12 mouse cellular contexts compared by ENCODE assay signal in the genomic region with DNA sequence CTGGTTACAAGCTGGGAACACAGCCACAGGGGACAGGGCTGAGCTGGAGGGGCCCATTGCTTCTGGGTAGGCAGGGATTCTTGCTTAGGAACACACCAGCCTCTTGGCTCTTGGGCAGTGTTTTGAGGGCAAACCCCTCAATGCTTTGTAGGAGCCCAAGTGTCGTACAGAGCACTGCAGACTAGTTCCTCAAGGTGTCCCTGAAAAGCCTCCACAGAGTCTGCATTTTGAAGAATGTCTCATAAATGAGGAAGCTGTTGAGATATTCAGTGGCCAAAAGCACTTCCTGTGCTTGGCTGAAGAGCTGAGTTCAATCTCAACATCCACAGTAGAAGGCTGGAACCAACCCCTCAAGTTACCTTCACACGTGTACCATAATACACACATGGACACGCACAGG. TPM values are rescaled to one million over a fixed set of nuclear protein-coding genes. Genes with fewer than 3 reads are reported as not detected.
DNase-seq lines count a peak whose midpoint lies in the region; ATAC-seq lines count a peak whose summit lies in the region.
"Had no signal": no experiment of that assay in that cellular context is flagged by ENCODE, and none has a peak within 500 bp of the region (broad histone marks: within the 10 kb centered on the region; RNA-seq: fewer than 3 reads in every experiment).

No protein-coding gene starts in this region.

- no peaks in the 10 kb centered on the region for H3K9me3 ChIP-seq in heart, embryonic 11.5 days (replicated peaks; ENCODE audit: control insufficient read depth, low read length)
- H3K9me3 ChIP-seq in lung, embryonic 15.5 days: no peaks in the 10 kb centered on the region
- no peaks in the 10 kb centered on the region for H3K9me3 ChIP-seq in neural tube, embryonic 15.5 days (replicated peaks)
- H3K9me3 ChIP-seq: limb, embryonic 12.5 days; midbrain, embryonic 10.5 days had no signal

- peak overlapping the region; percentile 46 for H3K27ac ChIP-seq in heart, embryonic 11.5 days (ENCODE audit: low read depth, low read length)
- H3K27ac ChIP-seq in lung, embryonic 15.5 days: 0 out of 2 replicates have a peak overlapping the region, but pooled peaks have one; percentile 75
- H3K27ac ChIP-seq in neural tube, embryonic 15.5 days (replicated peaks): no peak overlapping the region
- H3K27ac ChIP-seq: midbrain, embryonic 10.5 days had no signal

- H3K4me3 ChIP-seq in heart, embryonic 11.5 days (ENCODE audit: low read depth, low read length): no peak overlapping the region
- no peak overlapping the region for H3K4me3 ChIP-seq in lung, embryonic 15.5 days
- H3K4me3 ChIP-seq in neural tube, embryonic 15.5 days (replicated peaks): no peak overlapping the region
- H3K4me3 ChIP-seq: erythroblast, embryonic 14.5 days; limb, embryonic 12.5 days; midbrain, embryonic 10.5 days had no signal

- H3K36me3 ChIP-seq in heart, embryonic 11.5 days (ENCODE audit: control insufficient read depth, insufficient read depth, low read length): no peaks in the 10 kb centered on the region
- no peaks in the 10 kb centered on the region for H3K36me3 ChIP-seq in lung, embryonic 15.5 days
- H3K36me3 ChIP-seq in neural tube, embryonic 15.5 days: no peaks in the 10 kb centered on the region

- ATAC-seq in heart, embryonic 11.5 days (replicated peaks; ENCODE audit: insufficient number of reproducible peaks, low FRiP score, low TSS enrichment): no peak
- ATAC-seq in lung, embryonic 15.5 days (ENCODE audit: borderline replicate concordance, extremely low read depth, low FRiP score, low TSS enrichment): no peak
- peak; percentile 87 for ATAC-seq in granulocyte monocyte progenitor cell, adult 5-6 weeks (replicated peaks; ENCODE audit: poor library complexity, severe bottlenecking)
- ATAC-seq in neutrophil, adult 5-6 weeks (ENCODE audit: extremely low read depth, insufficient number of reproducible peaks, low FRiP score, poor library complexity, severe bottlenecking): peak; percentile 77
- ATAC-seq in neural tube, embryonic 15.5 days (ENCODE audit: low FRiP score): no peak

- H3K4me1 ChIP-seq in heart, embryonic 11.5 days (ENCODE audit: control insufficient read depth, insufficient read depth, low read length): peaks cover 19% of the 10 kb centered on the region
- peaks cover 31% of the 10 kb centered on the region for H3K4me1 ChIP-seq in lung, embryonic 15.5 days
- H3K4me1 ChIP-seq in neural tube, embryonic 15.5 days: peaks cover 20% of the 10 kb centered on the region

- 90% methylated on average over 3 of the region's 3 CpGs for WGBS in heart, embryonic 11.5 days (ENCODE audit: insufficient replicate concordance)
- 86% methylated on average over 3 of the region's 3 CpGs for WGBS in lung, embryonic 15.5 days
- 96% methylated on average over 3 of the region's 3 CpGs for WGBS in neural tube, embryonic 15.5 days

- H3K9ac ChIP-seq in heart, embryonic 11.5 days (ENCODE audit: low read depth, low read length): no peak overlapping the region
- H3K9ac ChIP-seq in lung, embryonic 15.5 days: no peak overlapping the region
- H3K9ac ChIP-seq in neural tube, embryonic 15.5 days (replicated peaks): no peak overlapping the region
- H3K9ac ChIP-seq: limb, embryonic 12.5 days had no signal

- no peak for DNase-seq in heart, postnatal 4 days
- no peak for DNase-seq in lung, postnatal 14 days
- no peak for DNase-seq in ovary, postnatal 10 days (ENCODE audit: low spot score)
- DNase-seq: cerebellum, postnatal 14 days had no signal

- no peaks in the 10 kb centered on the region for H3K27me3 ChIP-seq in heart, embryonic 11.5 days (ENCODE audit: control insufficient read depth, insufficient read depth, low read length)
- H3K27me3 ChIP-seq in lung, embryonic 15.5 days: no peaks in the 10 kb centered on the region
- no peaks in the 10 kb centered on the region for H3K27me3 ChIP-seq in neural tube, embryonic 15.5 days (replicated peaks)
- H3K27me3 ChIP-seq: limb, embryonic 12.5 days had no signal

- H3K4me2 ChIP-seq in heart, embryonic 11.5 days: no peak overlapping the region
- H3K4me2 ChIP-seq in lung, embryonic 15.5 days: no peak overlapping the region
- no peak overlapping the region for H3K4me2 ChIP-seq in neural tube, embryonic 15.5 days
- H3K4me2 ChIP-seq: limb, embryonic 12.5 days had no signal

RNA-seq across cellular contexts. Expression of a gene that starts 18.6 kb away (rescaled TPM):
- polyA plus RNA-seq in heart, embryonic 11.5 days (2014; fragmentation: Nextera tagmentation; extraction: Ambion mirVana): 249 and 252 TPM in 2 replicates
- 100 to 1,000 TPM; 204 to 207 TPM for total RNA-seq in heart, postnatal 4 days (2021)
- polyA plus RNA-seq in lung, embryonic 15.5 days (2015; fragmentation: Nextera tagmentation; extraction: Ambion mirVana): 134 TPM in 2 replicates
- 89.1 and 89.4 TPM in 2 replicates for total RNA-seq in granulocyte monocyte progenitor cell, adult 5-6 weeks (2014; fragmentation: Nextera tagmentation)
- total RNA-seq in granulocyte monocyte progenitor cell, adult 5-6 weeks (2017): 52.2 and 65.1 TPM in 2 replicates
- total RNA-seq in neutrophil, adult 5-6 weeks (2017): 93.6 and 95.4 TPM in 2 replicates
- 107 and 110 TPM in 2 replicates for polyA plus RNA-seq in neural tube, embryonic 15.5 days (2015; fragmentation: Nextera tagmentation; extraction: Ambion mirVana)

RNA-seq across cellular contexts. Expression of a gene that starts 31.8 kb away (rescaled TPM):
- polyA plus RNA-seq in heart, embryonic 11.5 days (2014; fragmentation: Nextera tagmentation; extraction: Ambion mirVana): 77.5 and 79.0 TPM in 2 replicates
- 100 to 1,000 TPM; 239 to 253 TPM for total RNA-seq in heart, postnatal 4 days (2021)
- 55.8 and 59.1 TPM in 2 replicates for polyA plus RNA-seq in lung, embryonic 15.5 days (2015; fragmentation: Nextera tagmentation; extraction: Ambion mirVana)
- total RNA-seq in granulocyte monocyte progenitor cell, adult 5-6 weeks (2014; fragmentation: Nextera tagmentation): 505 and 572 TPM in 2 replicates
- total RNA-seq in granulocyte monocyte progenitor cell, adult 5-6 weeks (2017): 503 and 505 TPM in 2 replicates
- 754 and 769 TPM in 2 replicates for total RNA-seq in neutrophil, adult 5-6 weeks (2017)
- polyA plus RNA-seq in neural tube, embryonic 15.5 days (2015; fragmentation: Nextera tagmentation; extraction: Ambion mirVana): 33.6 and 41.2 TPM in 2 replicates

Comparison
In these comparisons a context has a peak if more than half of its experiments do, and no peak if none do; other contexts are left out.
1. ATAC-seq: peak in granulocyte monocyte progenitor cell, adult 5-6 weeks (single experiment) and neutrophil, adult 5-6 weeks (single experiment); none in heart, embryonic 11.5 days (single experiment), lung, embryonic 15.5 days (single experiment) and neural tube, embryonic 15.5 days (single experiment).